Mouse (Mus musculus) cerebellum, adult 18-20 months (tissue): ENCODE results near the gene Prkcz.
A peak's percentile ranks its signal among the peaks of the same experiment; 100 is the strongest.

ENCODE experiments used
- DNase-seq, 2 experiments: peaks; one replicate each; pipeline ENCODE4 v3.0.0; 2021

Gene Prkcz

GRCm38 (mm10) chr4:155308679-155309078 lies 52.5 kb downstream of the Prkcz start:
- peak in 1 of 2 experiments; percentile 28 for DNase-seq

GRCm38 (mm10) chr4:155308068-155308467 lies 53.1 kb downstream of the Prkcz start:
- peak; percentile 95 for DNase-seq

- peak in 1 of 2 experiments; percentile 26 for DNase-seq
These were observed 53.6 kb downstream of the Prkcz start for GRCm38 (mm10) chr4:155307591-155307990.

DNA sequence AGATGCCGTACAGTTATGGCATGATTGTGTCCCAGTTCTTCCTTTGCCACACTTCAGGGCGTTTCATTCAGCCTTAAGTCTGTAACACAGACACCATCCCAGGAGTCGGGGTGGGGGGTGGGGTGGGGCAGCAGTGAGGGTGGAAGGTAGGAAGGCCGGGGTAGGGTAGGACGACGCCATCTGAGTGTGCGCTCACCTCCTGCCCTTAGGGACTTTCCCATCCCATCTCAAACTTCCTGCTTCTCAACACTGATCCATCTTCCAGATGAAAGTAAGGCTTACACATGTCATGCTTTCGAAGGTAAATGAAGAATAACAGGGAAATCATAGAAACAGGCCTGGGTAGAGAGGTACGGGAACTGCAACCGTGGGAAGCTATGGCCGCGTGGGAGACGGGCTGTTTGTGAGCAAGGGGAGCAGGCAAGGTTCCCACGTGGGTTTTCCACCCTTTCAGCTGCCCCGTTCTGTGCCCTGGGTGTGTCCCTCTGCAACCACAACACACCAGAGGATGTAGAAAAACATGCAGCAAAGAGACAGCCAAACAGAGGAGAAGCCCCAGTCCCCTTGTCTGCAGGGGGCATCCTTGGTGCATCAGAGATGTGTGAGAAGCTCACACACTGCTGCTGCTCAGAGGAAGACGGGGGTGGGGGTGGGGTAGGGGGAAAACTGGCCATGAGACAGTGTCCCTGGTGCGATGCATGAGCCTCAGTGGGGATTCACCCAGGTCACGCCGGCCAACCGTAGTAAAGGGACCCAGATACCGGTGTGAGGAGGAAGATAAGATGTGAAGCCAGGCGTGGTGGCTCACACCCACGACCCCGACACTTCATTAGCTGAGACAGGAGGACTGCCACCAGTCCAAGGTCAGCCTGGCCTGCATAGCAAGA lies 54.6 kb downstream of the Prkcz start:
- peak in 1 of 2 experiments; percentile 21 for DNase-seq

- DNase-seq = peak in 1 of 2 experiments; percentile 58
These were observed 55.6 kb downstream of the Prkcz start for GRCm38 (mm10) chr4:155305531-155306031.

- DNase-seq = no peak
These were observed 56.6 kb downstream of the Prkcz start for GRCm38 (mm10) chr4:155304508-155305096.

GRCm38 (mm10) chr4:155301965-155302364 lies 59.2 kb downstream of the Prkcz start:
- peak in 1 of 2 experiments; percentile 63 for DNase-seq

GRCm38 (mm10) chr4:155301098-155301447 lies 60.1 kb downstream of the Prkcz start:
- no peak for DNase-seq

DNA sequence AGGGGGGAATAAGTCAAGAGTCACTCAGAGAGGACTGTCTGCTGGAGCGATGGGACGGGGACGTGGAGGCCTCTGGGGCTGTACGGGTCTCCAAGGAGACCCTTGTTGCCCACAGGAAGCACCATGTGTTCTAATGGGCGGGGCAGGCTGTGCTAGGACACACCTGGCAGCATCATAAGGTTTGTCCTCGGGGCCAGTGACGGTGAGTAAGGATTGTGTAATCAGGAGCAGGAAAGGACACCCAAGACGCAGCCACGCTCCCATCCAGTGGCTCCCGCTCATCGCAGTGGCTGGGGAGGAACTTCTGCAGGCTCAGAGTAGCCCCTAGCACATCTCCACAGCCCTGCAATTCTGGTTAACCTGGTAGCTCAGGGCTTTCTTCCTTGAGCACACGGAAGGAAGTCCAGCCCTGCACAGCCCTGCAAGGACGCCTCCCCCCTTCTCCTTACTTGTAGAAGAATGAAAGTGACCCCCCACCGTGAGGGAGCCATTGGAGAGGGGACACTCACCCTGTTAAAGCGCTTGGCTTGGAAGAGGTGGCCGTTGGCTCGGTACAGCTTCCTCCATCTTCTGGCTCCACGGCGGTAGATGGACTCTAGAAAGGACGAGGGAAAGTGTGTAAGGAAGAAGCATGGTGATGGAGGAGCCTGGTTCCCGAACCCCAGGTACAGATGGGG lies 60.6 kb downstream of the Prkcz start:
- DNase-seq = no peak

- DNase-seq = peak; percentile 87 to 91
These were observed 62.3 kb downstream of the Prkcz start for GRCm38 (mm10) chr4:155298826-155299225.

- DNase-seq = peak in 1 of 2 experiments; percentile 60
These were observed 64.1 kb downstream of the Prkcz start for GRCm38 (mm10) chr4:155297057-155297456.

DNA sequence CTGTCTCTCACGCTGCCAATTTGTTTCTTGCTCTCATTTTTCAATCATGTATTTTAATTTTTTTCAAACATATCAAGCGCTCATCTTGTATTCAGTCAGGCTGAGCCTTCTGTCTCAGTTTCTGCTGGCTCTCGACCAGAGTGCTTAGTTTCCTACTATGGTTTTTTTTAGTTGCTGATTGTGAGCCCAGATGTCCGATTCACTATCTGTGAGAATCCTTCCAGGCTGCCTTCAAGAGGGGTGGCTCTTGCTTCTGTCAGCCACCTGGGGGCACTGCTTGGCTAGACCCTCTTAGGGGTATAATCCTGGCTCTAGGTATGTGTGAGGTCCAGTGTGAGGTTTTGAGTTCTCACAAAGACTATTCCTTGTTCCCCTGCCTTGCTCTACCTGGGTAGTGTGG lies 65.2 kb downstream of the Prkcz start:
- DNase-seq = peak; percentile 67 to 79

DNA sequence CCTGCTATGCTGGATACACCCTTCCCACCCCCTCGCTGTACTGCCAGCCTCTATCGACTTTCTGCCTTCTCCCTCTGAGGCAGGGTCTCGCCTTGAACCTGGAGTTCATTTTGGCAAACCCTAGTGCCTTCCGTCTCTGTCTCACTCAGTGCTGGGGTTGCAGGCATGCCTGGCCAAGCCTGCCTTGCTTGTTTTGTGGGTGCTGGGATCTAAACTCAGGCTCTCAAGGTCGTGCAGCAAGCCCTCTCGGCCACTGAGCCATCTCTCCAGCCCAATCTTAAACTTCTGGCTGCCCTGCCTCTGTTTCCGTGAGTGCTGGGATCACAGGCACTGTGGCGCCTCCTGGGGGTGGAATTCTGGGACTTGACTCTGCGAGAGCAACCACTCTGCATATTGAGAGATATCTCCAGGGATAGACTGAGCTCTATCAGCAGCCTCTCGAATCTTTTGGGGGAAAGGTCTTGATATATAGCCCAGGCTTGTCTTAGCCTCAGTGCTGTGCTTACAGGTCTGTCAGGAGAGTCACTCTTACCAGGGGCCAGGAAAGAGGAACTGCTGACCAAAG lies 66.1 kb downstream of the Prkcz start:
- DNase-seq = peak in 1 of 2 experiments; percentile 59

DNA sequence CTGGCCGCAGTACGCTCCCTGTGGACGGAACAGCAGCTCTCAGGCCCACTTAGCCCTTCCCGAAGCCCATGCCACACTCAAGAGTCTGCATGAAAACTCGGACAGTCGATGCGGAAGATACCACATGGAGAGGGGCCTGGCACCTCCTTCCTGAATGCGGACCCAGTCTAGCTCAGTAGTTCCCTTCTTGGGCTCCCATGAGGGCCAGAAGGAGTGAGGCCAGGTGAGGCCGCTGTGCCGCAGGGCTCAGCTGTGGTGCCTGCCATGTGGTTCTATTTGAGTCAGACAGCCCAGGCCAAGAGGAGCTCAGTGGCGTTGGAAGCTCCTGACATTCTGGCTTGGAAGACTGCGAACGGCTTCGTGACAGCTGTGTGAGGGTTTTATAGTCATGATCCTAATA lies 66.8 kb downstream of the Prkcz start:
- DNase-seq = peak; percentile 49 to 60

DNA sequence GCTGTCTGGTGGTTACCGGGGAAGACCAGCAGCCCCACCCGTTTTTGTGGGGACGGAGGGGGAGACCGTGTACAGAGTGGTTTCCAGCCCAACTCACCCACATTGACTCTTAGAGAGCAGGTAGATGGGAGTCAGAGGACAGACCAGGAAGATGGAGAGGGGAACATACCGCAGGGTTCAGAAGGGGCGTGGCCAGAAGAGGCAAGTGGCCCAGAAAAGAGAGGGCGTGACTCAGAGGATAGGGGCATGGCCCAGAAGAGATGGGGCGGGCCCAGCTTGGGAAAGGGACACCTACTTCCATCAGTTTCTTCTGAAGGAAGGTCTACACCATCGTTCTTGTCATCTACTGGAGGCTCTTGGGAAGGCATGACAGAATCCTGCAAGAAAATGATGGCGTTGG lies 68.3 kb downstream of the Prkcz start:
- DNase-seq = no peak

- DNase-seq = peak; percentile 82 to 92
These were observed 71.1 kb downstream of the Prkcz start for GRCm38 (mm10) chr4:155290045-155290444.

- peak in 1 of 2 experiments; percentile 72 for DNase-seq
These were observed 72.6 kb downstream of the Prkcz start for GRCm38 (mm10) chr4:155288586-155288985.

DNA sequence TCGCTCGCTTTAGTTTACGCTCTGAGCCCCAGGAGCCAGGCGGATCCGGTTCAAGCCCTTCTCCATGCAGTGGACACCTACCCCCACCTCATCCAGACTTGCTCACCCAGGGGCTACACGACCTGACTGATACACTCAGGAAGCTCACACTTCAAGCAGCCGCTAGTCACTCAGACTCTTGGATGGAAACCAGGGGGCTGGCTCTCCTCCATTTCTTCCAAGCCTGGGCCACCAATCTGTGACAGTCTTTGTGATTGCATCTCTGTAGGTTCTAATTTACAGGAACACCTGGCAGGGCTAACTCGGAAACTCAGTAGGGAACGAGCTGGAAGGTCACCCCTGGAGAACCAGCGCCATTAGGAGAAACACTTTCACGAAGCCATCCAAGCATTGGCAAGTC lies 73.4 kb downstream of the Prkcz start:
- peak; percentile 64 to 70 for DNase-seq

DNA sequence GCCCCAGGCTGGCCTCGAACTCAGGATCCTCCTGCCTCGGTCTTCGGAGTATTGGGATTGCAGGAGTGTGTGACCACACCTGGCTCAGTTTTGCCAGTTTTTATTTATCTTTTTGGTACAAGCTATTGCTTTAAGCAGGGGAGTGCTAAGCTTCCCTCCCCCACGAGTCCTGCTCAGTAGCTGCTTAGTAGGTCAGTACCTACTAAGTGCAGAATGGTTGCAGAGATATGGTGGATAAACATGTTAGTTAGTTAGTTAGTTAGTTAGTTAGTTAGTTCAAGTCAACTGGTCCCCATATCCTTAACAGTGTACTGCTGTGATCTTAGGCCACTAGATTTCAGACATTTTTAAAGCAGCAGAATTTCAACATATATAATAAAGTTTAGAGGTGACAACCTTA lies 75.1 kb downstream of the Prkcz start:
- DNase-seq = no peak

- DNase-seq = no peak
These were observed 76.4 kb downstream of the Prkcz start for GRCm38 (mm10) chr4:155284521-155285379.

GRCm38 (mm10) chr4:155283585-155283984 lies 77.6 kb downstream of the Prkcz start:
- peak; percentile 65 for DNase-seq

- DNase-seq = no peak
These were observed 78.1 kb downstream of the Prkcz start for GRCm38 (mm10) chr4:155283001-155283503.
